9 mouse cellular contexts compared by ENCODE assay signal in the genomic region with DNA sequence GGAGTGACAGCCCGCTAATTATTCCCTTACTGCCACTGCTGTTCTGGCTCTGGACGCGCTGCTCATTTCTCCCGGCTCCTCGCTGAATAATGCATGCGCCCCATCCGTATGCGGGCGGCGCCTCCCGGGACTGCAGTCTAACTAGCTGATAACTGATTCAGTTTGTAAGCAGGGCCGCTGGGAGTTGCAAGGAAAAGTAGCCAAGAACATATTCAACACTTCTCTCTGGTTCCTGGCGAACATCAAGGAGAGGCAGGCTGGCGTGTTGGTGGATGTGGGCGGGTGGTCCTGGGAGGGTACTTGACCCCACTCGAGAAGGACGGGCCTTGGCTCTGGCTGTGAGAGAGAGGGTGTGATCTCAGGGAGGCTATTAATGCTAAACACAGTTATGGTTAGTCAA. TPM values are rescaled to one million over a fixed set of nuclear protein-coding genes. Genes with fewer than 3 reads are reported as not detected.
DNase-seq lines count a peak whose midpoint lies in the region; TF ChIP-seq lines count a peak whose summit lies in the region.
"Had no signal": no experiment of that assay in that cellular context is flagged by ENCODE, and none has a peak within 500 bp of the region (broad histone marks: within the 10 kb centered on the region; RNA-seq: fewer than 3 reads in every experiment).

No protein-coding gene starts in this region.

- peaks cover 4% of the 10 kb centered on the region; the same call in 1 of the 2 replicates for H3K27me3 ChIP-seq in hindbrain, embryonic 10.5 days (ENCODE audit: insufficient read depth, poor library complexity, severe bottlenecking)
- no peaks in the 10 kb centered on the region; the same call in 1 of the 2 replicates for H3K27me3 ChIP-seq in thymus, adult 2 months (ENCODE audit: control insufficient read depth, insufficient read depth, low read length)

- WGBS in hindbrain, embryonic 10.5 days: 2% methylated on average over 17 of the region's 17 CpGs
- 34% methylated on average over 17 of the region's 17 CpGs for WGBS in thymus, adult 2 months

- H3K4me1 ChIP-seq in hindbrain, embryonic 10.5 days (replicated peaks): peaks cover 55% of the 10 kb centered on the region
- H3K4me1 ChIP-seq in thymus, adult 2 months (replicated peaks; ENCODE audit: control insufficient read depth, insufficient read depth, low read length): no peaks in the 10 kb centered on the region

- DNase-seq in urinary bladder, postnatal 14 days (ENCODE audit: low spot score): peak; percentile 65
- no peak for DNase-seq in urinary bladder, adult 2 months (ENCODE audit: low spot score)
- DNase-seq in frontal cortex, postnatal 14 days (ENCODE audit: low spot score in 2 of 2): peak; percentile 81 to 84
- DNase-seq in hindbrain, embryonic 10.5 days (ENCODE audit: low spot score): peak; percentile 88
- DNase-seq in layer of hippocampus, adult 9-11 months: peak; percentile 90
- DNase-seq in lung, postnatal 14 days: peak; percentile 53
- peak; percentile 56 for DNase-seq in skeletal muscle tissue, adult 2 months (ENCODE audit: low read depth, low spot score)
- no peak for DNase-seq in thymus, adult 2 months

- peaks cover under 1% of the 10 kb centered on the region; the same call in 1 of the 2 replicates for H3K9me3 ChIP-seq in hindbrain, embryonic 10.5 days

- H3K27ac ChIP-seq in hindbrain, embryonic 10.5 days: peak overlapping the region; percentile 93
- H3K27ac ChIP-seq in thymus, adult 2 months (ENCODE audit: control insufficient read depth, insufficient read depth, low read length): no peak overlapping the region

- H3K36me3 ChIP-seq in hindbrain, embryonic 10.5 days: peaks cover 15% of the 10 kb centered on the region; the same call in 1 of the 2 replicates
- H3K36me3 ChIP-seq in thymus, adult 2 months (ENCODE audit: control insufficient read depth, insufficient read depth, low read length): no peaks in the 10 kb centered on the region

- TF ChIP-seq CTCF in thymus, adult 2 months (IDR thresholded peaks at IDR 0.05; ENCODE audit: borderline replicate concordance, control insufficient read depth, extremely low read depth, insufficient read depth, low read length, poor library complexity): no peak

- no peak for TF ChIP-seq POLR2A in thymus, adult 2 months (IDR thresholded peaks at IDR 0.05; ENCODE audit: control insufficient read depth, extremely low read depth, insufficient read depth, low read length, poor library complexity)

- peak overlapping the region; percentile 50 for H3K4me3 ChIP-seq in hindbrain, embryonic 10.5 days
- no peak overlapping the region for H3K4me3 ChIP-seq in thymus, adult 2 months (ENCODE audit: control insufficient read depth, insufficient read depth, low read length)

RNA-seq across cellular contexts. Expression of a gene that starts 28.4 kb away (rescaled TPM):
- not detected in 2 replicates for polyA plus RNA-seq in urinary bladder, adult 2 months (2012; rRNA removed)
- not detected in 2 replicates for polyA plus RNA-seq in hindbrain, embryonic 10.5 days (2016; fragmentation: Nextera tagmentation; extraction: Ambion mirVana)
- not detected in 2 replicates for polyA plus RNA-seq in thymus, adult 2 months (2012; rRNA removed)
- polyA plus RNA-seq: large intestine, adult 2 months had no signal

Comparison
In these comparisons a context has a peak if more than half of its experiments do, and no peak if none do; other contexts are left out.
1. DNase-seq: peak in urinary bladder, postnatal 14 days (single experiment), frontal cortex, postnatal 14 days (2 of 2), hindbrain, embryonic 10.5 days (single experiment), layer of hippocampus, adult 9-11 months (single experiment), lung, postnatal 14 days (single experiment) and skeletal muscle tissue, adult 2 months (single experiment); none in urinary bladder, adult 2 months (single experiment) and thymus, adult 2 months (single experiment).